Mouse (Mus musculus) MEL (cell line): ENCODE data around the gene Tmprss4. TPM values are rescaled to one million over a fixed set of nuclear protein-coding genes. Genes with fewer than 3 reads are reported as not detected.

Source experiments
- DNase-seq: peaks from one replicate; pipeline ENCODE4 v3.0.0; 2011; ENCODE audit warnings: low read depth, low spot score
- H3K27ac ChIP-seq: 2 replicates; pipeline ENCODE4 v1.5.1; 2012; ENCODE audit warnings: low read depth, mild to moderate bottlenecking, control low read depth, low read length, moderate library complexity; ENCODE audit not compliant: control insufficient read depth
- H3K27me3 ChIP-seq, 2 experiments: fragments of 150-350 bp in 1 of 2; sonication (generic) in 1 of 2; 2 replicates each; pipeline ENCODE4 v1.6.1; 2012; ENCODE audit warnings: low read length in 2 of 2, mild to moderate bottlenecking in 2 of 2, improper control_type of control experiment in 1 of 2, moderate library complexity in 1 of 2; ENCODE audit not compliant: insufficient read depth in 2 of 2, control insufficient read depth in 1 of 2
- H3K36me3 ChIP-seq, 2 experiments: 2 replicates each; pipeline ENCODE4 v1.6.1; 2012 to 2014; ENCODE audit warnings: low read length in 2 of 2, improper control_type of control experiment in 1 of 2, inconsistent platforms in 1 of 2, mild to moderate bottlenecking in 1 of 2; ENCODE audit not compliant: insufficient read depth in 2 of 2, control insufficient read depth in 1 of 2
- H3K4me1 ChIP-seq, 2 experiments: fragments of 150-350 bp in 1 of 2; sonication (generic) in 1 of 2; 2 replicates each; pipeline ENCODE4 v1.6.1; 2012; ENCODE audit warnings: low read length in 2 of 2, improper control_type of control experiment in 1 of 2, mild to moderate bottlenecking in 1 of 2; ENCODE audit not compliant: insufficient read depth in 2 of 2, control insufficient read depth in 1 of 2
- H3K4me3 ChIP-seq, 2 experiments: fragments of 150-350 bp in 1 of 2; sonication (generic) in 1 of 2; 2 replicates each; pipeline ENCODE4 v1.5.1; 2012; ENCODE audit warnings: low read depth in 2 of 2, low read length in 2 of 2, mild to moderate bottlenecking in 2 of 2, moderate library complexity in 2 of 2, control low read depth in 1 of 2, improper control_type of control experiment in 1 of 2; ENCODE audit not compliant: control insufficient read depth in 1 of 2, insufficient read depth in 1 of 2
- H3K79me2 ChIP-seq: 2 replicates; pipeline ENCODE4 v1.6.1; 2012; ENCODE audit warnings: mild to moderate bottlenecking, low read length, moderate library complexity; ENCODE audit not compliant: control insufficient read depth, poor library complexity, insufficient read depth
- H3K9ac ChIP-seq: 2 replicates; pipeline ENCODE4 v1.6.1; 2012; ENCODE audit warnings: low read depth, mild to moderate bottlenecking, control low read depth, low read length, moderate library complexity; ENCODE audit not compliant: control insufficient read depth, poor library complexity, severe bottlenecking
- H3K9me3 ChIP-seq: fragments of 150-350 bp; sonication (generic); replicated peaks from 2 replicates; pipeline ENCODE4 v1.6.1; 2012; ENCODE audit warnings: mild to moderate bottlenecking, low read length, improper control_type of control experiment, moderate library complexity; ENCODE audit not compliant: insufficient read depth
- BHLHE40 ChIP-seq: IDR thresholded peaks from 2 replicates; pipeline ENCODE4 v1.6.1; 2012; ENCODE audit warnings: low read depth, mild to moderate bottlenecking, inconsistent platforms, low read length, improper control_type of control experiment, borderline replicate concordance
- CHD2 ChIP-seq: IDR thresholded peaks from 2 replicates; pipeline ENCODE4 v1.6.1; 2011; ENCODE audit warnings: low read length, improper control_type of control experiment
- CTCF ChIP-seq, 3 experiments: IDR thresholded peaks in 2 of 3; conservative IDR thresholded peaks in 1 of 3; 2 replicates each; pipeline ENCODE4 v1.5.1; 2011 to 2012; ENCODE audit warnings: low read length in 3 of 3, low read depth in 2 of 3, mild to moderate bottlenecking in 2 of 3, improper control_type of control experiment in 1 of 3, inconsistent platforms in 1 of 3, mixed read lengths in 1 of 3, moderate library complexity in 1 of 3; ENCODE audit not compliant: control insufficient read depth in 1 of 3, insufficient read depth in 1 of 3, poor library complexity in 1 of 3, severe bottlenecking in 1 of 3
- E2F4 ChIP-seq: IDR thresholded peaks from 2 replicates; pipeline ENCODE4 v1.6.1; 2011; ENCODE audit warnings: low read depth, low read length, improper control_type of control experiment, borderline replicate concordance
- ELF1 ChIP-seq: IDR thresholded peaks from 2 replicates; pipeline ENCODE4 v1.6.1; 2014; ENCODE audit warnings: low read depth, mild to moderate bottlenecking, inconsistent platforms, low read length, improper control_type of control experiment, moderate library complexity
- EP300 ChIP-seq, 2 experiments: IDR thresholded peaks; 2 replicates each; pipeline ENCODE4 v1.6.1; 2011; ENCODE audit warnings: improper control_type of control experiment in 2 of 2, low read length in 2 of 2, low read depth in 1 of 2, mild to moderate bottlenecking in 1 of 2
- GABPA ChIP-seq: IDR thresholded peaks from 2 replicates; pipeline ENCODE4 v1.6.1; 2012; ENCODE audit warnings: low read depth, mild to moderate bottlenecking, inconsistent platforms, low read length, improper control_type of control experiment, moderate library complexity
- GATA1 ChIP-seq: IDR thresholded peaks from 2 replicates; pipeline ENCODE4 v1.6.1; 2011; ENCODE audit warnings: low read depth, low read length, improper control_type of control experiment
- HCFC1 ChIP-seq: IDR thresholded peaks from 2 replicates; pipeline ENCODE4 v1.6.1; 2012; ENCODE audit warnings: low read depth, mild to moderate bottlenecking, inconsistent platforms, low read length, improper control_type of control experiment, moderate library complexity
- JUND ChIP-seq: IDR thresholded peaks from 2 replicates; pipeline ENCODE4 v1.6.1; 2011; ENCODE audit warnings: low read depth, mild to moderate bottlenecking, improper control_type of control experiment, low read length
- KAT2A ChIP-seq: conservative IDR thresholded peaks from 2 replicates; pipeline ENCODE4 v1.6.1; 2012; ENCODE audit warnings: low read depth, low read length, improper control_type of control experiment, inconsistent platforms
- MAX ChIP-seq: IDR thresholded peaks from 2 replicates; pipeline ENCODE4 v1.6.1; 2011; ENCODE audit warnings: low read length, improper control_type of control experiment
- MAZ ChIP-seq: IDR thresholded peaks from 2 replicates; pipeline ENCODE4 v1.6.1; 2012; ENCODE audit warnings: low read depth, mild to moderate bottlenecking, inconsistent platforms, low read length, improper control_type of control experiment
- MEF2A ChIP-seq: IDR thresholded peaks from 2 replicates; pipeline ENCODE4 v1.6.1; 2014; ENCODE audit warnings: low read depth, mild to moderate bottlenecking, inconsistent platforms, low read length, improper control_type of control experiment; ENCODE audit not compliant: poor library complexity, insufficient replicate concordance, severe bottlenecking; ENCODE audit errors: extremely low read depth
- MXI1 ChIP-seq: IDR thresholded peaks from 2 replicates; pipeline ENCODE4 v1.6.1; 2011; ENCODE audit warnings: mild to moderate bottlenecking, low read depth, low read length, improper control_type of control experiment
- MYB ChIP-seq: IDR thresholded peaks from 2 replicates; pipeline ENCODE4 v1.6.1; 2011; ENCODE audit warnings: mild to moderate bottlenecking, low read depth, low read length, improper control_type of control experiment
- MYC ChIP-seq: IDR thresholded peaks from 2 replicates; pipeline ENCODE4 v1.6.1; 2011; ENCODE audit warnings: low read depth, mild to moderate bottlenecking, low read length, improper control_type of control experiment, moderate library complexity
- NELFE ChIP-seq: IDR thresholded peaks from 2 replicates; pipeline ENCODE4 v1.6.1; 2011; ENCODE audit warnings: low read depth, low read length, improper control_type of control experiment
- POLR2AphosphoS2 ChIP-seq: IDR thresholded peaks from 2 replicates; pipeline ENCODE4 v1.6.1; 2011; ENCODE audit warnings: low read length, improper control_type of control experiment
- POLR2AphosphoS5 ChIP-seq: IDR thresholded peaks from 2 replicates; pipeline ENCODE4 v1.6.1; 2012; ENCODE audit warnings: low read depth, borderline replicate concordance, mild to moderate bottlenecking, inconsistent platforms, low read length, moderate library complexity, mixed read lengths
- RAD21 ChIP-seq: IDR thresholded peaks from 2 replicates; pipeline ENCODE4 v1.6.1; 2011; ENCODE audit warnings: mild to moderate bottlenecking, low read depth, low read length, improper control_type of control experiment
- RCOR1 ChIP-seq: IDR thresholded peaks from 2 replicates; pipeline ENCODE4 v1.6.1; 2012; ENCODE audit warnings: low read depth, mild to moderate bottlenecking, inconsistent platforms, low read length, improper control_type of control experiment
- SIN3A ChIP-seq: IDR thresholded peaks from 2 replicates; pipeline ENCODE4 v1.6.1; 2012; ENCODE audit warnings: low read length, improper control_type of control experiment, inconsistent platforms
- SMC3 ChIP-seq: IDR thresholded peaks from 2 replicates; pipeline ENCODE4 v1.6.1; 2011; ENCODE audit warnings: low read depth, low read length, improper control_type of control experiment
- TBP ChIP-seq: IDR thresholded peaks from 2 replicates; pipeline ENCODE4 v1.8.0; 2011; ENCODE audit warnings: low read depth, low read length, improper control_type of control experiment
- TCF12 ChIP-seq: IDR thresholded peaks from 2 replicates; pipeline ENCODE4 v1.6.1; 2014; ENCODE audit warnings: low read depth, mild to moderate bottlenecking, inconsistent platforms, low read length, improper control_type of control experiment, moderate library complexity
- UBTF ChIP-seq: IDR thresholded peaks from 2 replicates; pipeline ENCODE4 v1.6.1; 2012; ENCODE audit warnings: low read depth, mild to moderate bottlenecking, inconsistent platforms, low read length, improper control_type of control experiment, moderate library complexity, borderline replicate concordance; ENCODE audit not compliant: insufficient read depth
- USF1 ChIP-seq: IDR thresholded peaks from 2 replicates; pipeline ENCODE4 v1.6.1; 2014; ENCODE audit warnings: low read depth, mild to moderate bottlenecking, inconsistent platforms, low read length, improper control_type of control experiment, moderate library complexity
- USF2 ChIP-seq, 2 experiments: IDR thresholded peaks; 2 replicates each; pipeline ENCODE4 v1.6.1; 2011 to 2012; ENCODE audit warnings: improper control_type of control experiment in 2 of 2, low read length in 2 of 2, borderline replicate concordance in 1 of 2, inconsistent platforms in 1 of 2, low read depth in 1 of 2, mild to moderate bottlenecking in 1 of 2; ENCODE audit not compliant: insufficient read depth in 1 of 2
- ZC3H11A ChIP-seq: IDR thresholded peaks from 2 replicates; pipeline ENCODE4 v1.6.1; 2012; ENCODE audit warnings: low read depth, mild to moderate bottlenecking, inconsistent platforms, low read length, improper control_type of control experiment
- ZMIZ1 ChIP-seq: IDR thresholded peaks from 2 replicates; pipeline ENCODE4 v1.6.1; 2012; ENCODE audit warnings: low read depth, mild to moderate bottlenecking, inconsistent platforms, low read length, improper control_type of control experiment, moderate library complexity
- polyA plus RNA-seq, 2 experiments: library from polyadenylated mRNA; stranded (reverse) in 1 of 2; unstranded in 1 of 2; fragments of >175 nt in 1 of 2; fragments of >200 nt in 1 of 2; gene quantifications; 2 replicates each; pipeline versions ENCODE4 v1.2.1 to v1.2.4; 2012; ENCODE audit warnings: low replicate concordance in 2 of 2, low read depth in 1 of 2; ENCODE audit not compliant: insufficient read length in 2 of 2, insufficient read depth in 1 of 2, missing spikeins in 1 of 2
- total RNA-seq: library from RNA; depleted of rRNA; stranded (reverse); fragments of 300-350 nt; gene quantifications from 2 replicates; pipeline ENCODE4 v1.2.3, GENCODE M21; 2012

Gene Tmprss4
- total and polyA plus RNA-seq, 3 experiments, result not detected

GRCm38 (mm10) chr9:45221567-45221966 is 17.7 kb upstream of the Tmprss4 start:
- no peaks in the 10 kb centered on the region for H3K9me3 ChIP-seq
- no peak overlapping the region for H3K9ac ChIP-seq
- no peak overlapping the region for H3K27ac ChIP-seq
- peaks cover 0 to 11% of the 10 kb centered on the region in 2 experiments; a peak in 3 of 4 replicates for H3K4me1 ChIP-seq
- H3K4me3 ChIP-seq, result no peak overlapping the region
- H3K27me3 ChIP-seq, result no peaks in the 10 kb centered on the region
- no peaks in the 10 kb centered on the region for H3K79me2 ChIP-seq
- TF ChIP-seq CTCF (IDR thresholded peaks at IDR 0.05 in 2 of 3, conservative IDR thresholded peaks at IDR 0.05 in 1 of 3; ENCODE audit: control insufficient read depth in 1 of 3, insufficient read depth in 1 of 3, low read depth in 2 of 3, low read length in 3 of 3, poor library complexity in 1 of 3, severe bottlenecking in 1 of 3), result peak; percentile 65 to 84 (median 68)
- no peak for TF ChIP-seq UBTF
- TF ChIP-seq JUND, result no peak
- TF ChIP-seq MYB, result no peak
- no peak for TF ChIP-seq POLR2AphosphoS2
- peak; percentile 82 for TF ChIP-seq SMC3
- no peak for TF ChIP-seq GABPA
- TF ChIP-seq ZC3H11A, result peak; percentile 78
- TF ChIP-seq BHLHE40, result no peak
- TF ChIP-seq RCOR1, result no peak
- TF ChIP-seq MYC, result 0 out of 2 replicates have a peak, but pooled peaks have one; percentile 59
- no peak for TF ChIP-seq ELF1
- peak; percentile 85 for TF ChIP-seq RAD21
- TF ChIP-seq MAX, result no peak
- no peak for TF ChIP-seq POLR2AphosphoS5
- TF ChIP-seq HCFC1, result 0 out of 2 replicates have a peak, but pooled peaks have one; percentile 27
- TF ChIP-seq USF2 (IDR thresholded peaks at IDR 0.05; ENCODE audit: borderline replicate concordance in 1 of 2, insufficient read depth in 1 of 2, low read depth in 1 of 2, low read length in 2 of 2), result no peak
- H3K36me3 ChIP-seq, result peaks cover 0 to 3% of the 10 kb centered on the region in 2 experiments; a peak in 1 of 4 replicates
- DNase-seq, result peak; percentile 90

GRCm38 (mm10) chr9:45219644-45220043 is 15.8 kb upstream of the Tmprss4 start:
- Histone ChIP-seq H3K9ac (no peak overlapping the region), H3K4me1 (peaks cover 0 to 11% of the 10 kb centered on the region in 2 experiments; a peak in 3 of 4 replicates), H3K9me3 (no peaks in the 10 kb centered on the region), H3K36me3 (peaks cover 0 to 3% of the 10 kb centered on the region in 2 experiments; a peak in 1 of 4 replicates), H3K27me3 (no peaks in the 10 kb centered on the region), H3K4me3 (no peak overlapping the region), H3K27ac (no peak overlapping the region), H3K79me2 (no peaks in the 10 kb centered on the region)
- DNase-seq, result peak; percentile 58
- TF ChIP-seq MYB (peak; percentile 24; the same call in 1 of the 2 replicates), MEF2A (no peak), SIN3A (no peak), RAD21 (no peak), ZMIZ1 (no peak), TCF12 (peak; percentile 53), EP300 (IDR thresholded peaks at IDR 0.05; ENCODE audit: low read depth in 1 of 2, low read length in 2 of 2) (peak; percentile 53 to 62), TBP (no peak), GATA1 (peak; percentile 45), CTCF (IDR thresholded peaks at IDR 0.05 in 2 of 3, conservative IDR thresholded peaks at IDR 0.05 in 1 of 3; ENCODE audit: control insufficient read depth in 1 of 3, insufficient read depth in 1 of 3, low read depth in 2 of 3, low read length in 3 of 3, poor library complexity in 1 of 3, severe bottlenecking in 1 of 3) (no peak), ELF1 (no peak), HCFC1 (no peak), UBTF (no peak), MXI1 (no peak), RCOR1 (0 out of 2 replicates have a peak, but pooled peaks have one; percentile 17), USF1 (no peak), ZC3H11A (no peak), NELFE (no peak), USF2 (IDR thresholded peaks at IDR 0.05; ENCODE audit: borderline replicate concordance in 1 of 2, insufficient read depth in 1 of 2, low read depth in 1 of 2, low read length in 2 of 2) (no peak), MAZ (no peak), CHD2 (no peak), E2F4 (no peak), KAT2A (no peak)
